Mouse (Mus musculus) forebrain, embryonic 16.5 days (tissue): ENCODE measurements around the gene Akt1. TPM values are rescaled to one million over a fixed set of nuclear protein-coding genes. Genes with fewer than 3 reads are reported as not detected.

Source experiments
- ATAC-seq: fragments of 200-750 bp; cut with Nextera tagmentation; 2 replicates; pipeline ENCODE4 v1.8.0; 2017; ENCODE audit warnings: mild to moderate bottlenecking, moderate library complexity
- H3K27ac ChIP-seq: fragments of 300-500 bp; sonication (generic); 2 replicates; pipeline ENCODE4 v1.5.1; 2014; ENCODE audit warnings: low read length, control low read depth
- H3K27me3 ChIP-seq: fragments of 300-500 bp; sonication (generic); replicated peaks from 2 replicates; pipeline ENCODE4 v1.6.1; 2014; ENCODE audit warnings: low read length; ENCODE audit not compliant: control insufficient read depth, insufficient read depth
- H3K36me3 ChIP-seq: fragments of 300-500 bp; sonication (generic); 2 replicates; pipeline ENCODE4 v1.6.1; 2014; ENCODE audit not compliant: control insufficient read depth, insufficient read depth
- H3K4me1 ChIP-seq: fragments of 300-500 bp; sonication (generic); replicated peaks from 2 replicates; pipeline ENCODE4 v1.6.1; 2014; ENCODE audit warnings: low read length; ENCODE audit not compliant: control insufficient read depth, insufficient read depth
- H3K4me2 ChIP-seq: fragments of 300-500 bp; sonication (generic); 2 replicates; pipeline ENCODE4 v1.6.1; 2014; ENCODE audit warnings: mild to moderate bottlenecking, low read length, control low read depth
- H3K4me3 ChIP-seq: fragments of 300-500 bp; sonication (generic); replicated peaks from 2 replicates; pipeline ENCODE4 v1.5.1; 2014; ENCODE audit warnings: mild to moderate bottlenecking, low read length, control low read depth
- H3K9ac ChIP-seq: fragments of 300-500 bp; sonication (generic); replicated peaks from 2 replicates; pipeline ENCODE4 v1.6.1; 2014; ENCODE audit warnings: low read depth, low read length, control low read depth
- H3K9me3 ChIP-seq: fragments of 300-500 bp; sonication (generic); 2 replicates; pipeline ENCODE4 v1.6.1; 2016; ENCODE audit warnings: low read length; ENCODE audit not compliant: control insufficient read depth
- WGBS: fragments of 180-500 bp; shearing (Covaris S2); extraction: QIAGEN DNeasy Blood & Tissue Kit; methylation state at CpG from one replicate; pipeline ENCODE4 v1.1.7; 2014; 5-methylcytosine and 5-hydroxymethylcytosine counted together
- polyA plus RNA-seq: library from polyadenylated mRNA; unstranded; fragments of >200 nt; fragmentation: Nextera tagmentation; extraction: Ambion mirVana; gene quantifications from 2 replicates; pipeline ENCODE4 v1.2.1, GENCODE M21; 2015

The Akt1 gene
- polyA plus RNA-seq, 1 experiment from 2014 or later = 57.1 TPM

- H3K27ac ChIP-seq = peak overlapping the region; percentile 86
- whole genome bisulfite sequencing = 3% methylated on average over 54 of the region's 54 CpGs
- H3K36me3 ChIP-seq = no peaks in the 10 kb centered on the region
- peak overlapping the region; percentile 87 for H3K4me2 ChIP-seq
- peak overlapping the region; percentile 64 for H3K4me3 ChIP-seq
- no peaks in the 10 kb centered on the region for H3K27me3 ChIP-seq
- peak; percentile 97 for ATAC-seq
- no peaks in the 10 kb centered on the region for H3K9me3 ChIP-seq
- peaks cover 14% of the 10 kb centered on the region for H3K4me1 ChIP-seq
- peak overlapping the region; percentile 82 for H3K9ac ChIP-seq
These were observed 18.8 kb upstream of the Akt1 start for GRCm38 (mm10) chr12:112693185-112694126.

GRCm38 (mm10) chr12:112688458-112688857 is 13.8 kb upstream of the Akt1 start:
- no peak overlapping the region for H3K27ac ChIP-seq
- H3K36me3 ChIP-seq = no peaks in the 10 kb centered on the region
- H3K9ac ChIP-seq = no peak overlapping the region
- H3K4me2 ChIP-seq = no peak overlapping the region
- no peak for ATAC-seq
- WGBS = 80% methylated on average over 15 of the region's 15 CpGs
- H3K4me3 ChIP-seq = no peak overlapping the region
- no peaks in the 10 kb centered on the region for H3K9me3 ChIP-seq
- no peaks in the 10 kb centered on the region for H3K27me3 ChIP-seq
- H3K4me1 ChIP-seq = peaks cover 8% of the 10 kb centered on the region

- Histone ChIP-seq H3K4me2 (no peak overlapping the region), H3K4me3 (no peak overlapping the region), H3K9ac (no peak overlapping the region), H3K36me3 (no peaks in the 10 kb centered on the region), H3K9me3 (no peaks in the 10 kb centered on the region), H3K27me3 (peaks cover 16% of the 10 kb centered on the region), H3K4me1 (peaks cover 13% of the 10 kb centered on the region), H3K27ac (no peak overlapping the region)
- ATAC-seq = no peak
- WGBS = 47% methylated on average over 7 of the region's 7 CpGs
These were observed 8.7 kb upstream of the Akt1 start for GRCm38 (mm10) chr12:112683351-112683750.

- Histone ChIP-seq H3K4me1 (peaks cover 27% of the 10 kb centered on the region), H3K27me3 (peaks cover 23% of the 10 kb centered on the region), H3K9me3 (no peaks in the 10 kb centered on the region), H3K4me3 (peak overlapping the region; percentile 56), H3K36me3 (no peaks in the 10 kb centered on the region), H3K9ac (peak overlapping the region; percentile 61), H3K27ac (no peak overlapping the region), H3K4me2 (peak overlapping the region; percentile 97)
- peak; percentile 62 for ATAC-seq
- WGBS = 4% methylated on average over 57 of the region's 87 CpGs
These were observed 4.6 kb upstream of the Akt1 start for GRCm38 (mm10) chr12:112679027-112679996.

GRCm38 (mm10) chr12:112678555-112679026 is 3.9 kb upstream of the Akt1 start, which contains the start of gene Zbtb42:
Gene Zbtb42 (plus strand): TSS chr12:112678828.
- no peaks in the 10 kb centered on the region for H3K36me3 ChIP-seq
- H3K9me3 ChIP-seq = no peaks in the 10 kb centered on the region
- peak within 1 kb of the TSS; percentile 61 for H3K9ac ChIP-seq
- H3K27ac ChIP-seq = no peak within 1 kb of the TSS
- H3K27me3 ChIP-seq = peaks cover 23% of the 10 kb centered on the region
- ATAC-seq = 0 out of 2 replicates have a peak, but pooled peaks have one; percentile 10
- peak within 1 kb of the TSS; percentile 56 for H3K4me3 ChIP-seq
- H3K4me2 ChIP-seq = peak within 1 kb of the TSS; percentile 97
- peaks cover 27% of the 10 kb centered on the region for H3K4me1 ChIP-seq
- 0% methylated on average over 46 of the region's 60 CpGs for WGBS

GRCm38 (mm10) chr12:112677943-112678554 is 3.4 kb upstream of the Akt1 start:
- Histone ChIP-seq H3K36me3 (no peaks in the 10 kb centered on the region), H3K9me3 (no peaks in the 10 kb centered on the region), H3K27ac (no peak overlapping the region), H3K9ac (peak overlapping the region; percentile 61), H3K4me1 (peaks cover 29% of the 10 kb centered on the region), H3K4me2 (peak overlapping the region; percentile 97), H3K27me3 (peaks cover 23% of the 10 kb centered on the region), H3K4me3 (peak overlapping the region; percentile 56)
- WGBS = 17% methylated on average over 19 of the region's 19 CpGs
- ATAC-seq = no peak

GRCm38 (mm10) chr12:112677076-112677475 is 2.4 kb upstream of the Akt1 start:
- Histone ChIP-seq H3K9ac (no peak overlapping the region), H3K4me1 (peaks cover 39% of the 10 kb centered on the region), H3K27me3 (peaks cover 23% of the 10 kb centered on the region), H3K4me3 (no peak overlapping the region), H3K27ac (no peak overlapping the region), H3K36me3 (no peaks in the 10 kb centered on the region), H3K4me2 (no peak overlapping the region), H3K9me3 (no peaks in the 10 kb centered on the region)
- 53% methylated on average over 5 of the region's 5 CpGs for WGBS
- ATAC-seq = no peak

GRCm38 (mm10) chr12:112675245-112676035 is 756 bp upstream of the Akt1 start:
- H3K4me1 ChIP-seq = peaks cover 55% of the 10 kb centered on the region
- 0 out of 2 replicates have a peak, but pooled peaks cover 2% of the 10 kb centered on the region for H3K36me3 ChIP-seq
- peaks cover 19% of the 10 kb centered on the region for H3K27me3 ChIP-seq
- H3K4me2 ChIP-seq = peak overlapping the region; percentile 81
- H3K27ac ChIP-seq = peak overlapping the region; percentile 24
- H3K4me3 ChIP-seq = peak overlapping the region; percentile 94
- peak; percentile 41 for ATAC-seq
- H3K9ac ChIP-seq = peak overlapping the region; percentile 29; the same call in 1 of the 2 replicates
- H3K9me3 ChIP-seq = no peaks in the 10 kb centered on the region
- WGBS = 14% methylated on average over 18 of the region's 18 CpGs
